Mouse (Mus musculus) ovary, postnatal 14 days (tissue): ENCODE measurements around the gene Map7.

Experiments
- DNase-seq: peaks from one replicate; pipeline ENCODE4 v3.0.0; 2022; ENCODE audit warnings: low spot score

Gene Map7

GRCm38 (mm10) chr10:20186800-20187273, 38.6 kb downstream of the Map7 start:
- DNase-seq, result no peak

GRCm38 (mm10) chr10:20190139-20190747, 42.0 kb downstream of the Map7 start:
- no peak for DNase-seq

- no peak for DNase-seq
These were observed 46.7 kb downstream of the Map7 start for GRCm38 (mm10) chr10:20194847-20195540.

GRCm38 (mm10) chr10:20197039-20197438, 48.8 kb downstream of the Map7 start:
- DNase-seq, result no peak

GRCm38 (mm10) chr10:20198968-20199737, 50.9 kb downstream of the Map7 start:
- DNase-seq, result no peak

- DNase-seq, result no peak
These were observed 53.0 kb downstream of the Map7 start for GRCm38 (mm10) chr10:20201236-20201635.

GRCm38 (mm10) chr10:20202171-20202570, 53.9 kb downstream of the Map7 start:
- DNase-seq, result no peak

- DNase-seq, result no peak
These were observed 54.5 kb downstream of the Map7 start for GRCm38 (mm10) chr10:20202818-20203217.

- no peak for DNase-seq
These were observed 55.2 kb downstream of the Map7 start for GRCm38 (mm10) chr10:20203502-20203901.

GRCm38 (mm10) chr10:20204696-20205431, 56.6 kb downstream of the Map7 start:
- DNase-seq, result no peak

GRCm38 (mm10) chr10:20206966-20207365, 58.7 kb downstream of the Map7 start:
- DNase-seq, result no peak

GRCm38 (mm10) chr10:20209609-20210341, 61.5 kb downstream of the Map7 start:
- no peak for DNase-seq

- DNase-seq, result no peak
These were observed 66.1 kb downstream of the Map7 start for GRCm38 (mm10) chr10:20214418-20214817.

- no peak for DNase-seq
These were observed 68.7 kb downstream of the Map7 start for GRCm38 (mm10) chr10:20216982-20217381.

GRCm38 (mm10) chr10:20218866-20219265, 70.6 kb downstream of the Map7 start:
- DNase-seq, result no peak

- DNase-seq, result no peak
These were observed 71.3 kb downstream of the Map7 start for GRCm38 (mm10) chr10:20219538-20219937.

GRCm38 (mm10) chr10:20220443-20221071, 72.3 kb downstream of the Map7 start:
- no peak for DNase-seq

- no peak for DNase-seq
These were observed 73.7 kb downstream of the Map7 start for GRCm38 (mm10) chr10:20222011-20222410.

- DNase-seq, result no peak
These were observed 78.5 kb downstream of the Map7 start for GRCm38 (mm10) chr10:20226728-20227127.

- DNase-seq, result no peak
These were observed 81.8 kb downstream of the Map7 start for GRCm38 (mm10) chr10:20230026-20230425.

- no peak for DNase-seq
These were observed 85.2 kb downstream of the Map7 start for GRCm38 (mm10) chr10:20233451-20233850.
